Mouse (Mus musculus) liver, postnatal 0 days (tissue): ENCODE measurements around the gene Reln. TPM values are rescaled to one million over a fixed set of nuclear protein-coding genes. Genes with fewer than 3 reads are reported as not detected.

Experiments
- ATAC-seq: fragments of 200-750 bp; cut with Nextera tagmentation; 2 replicates; pipeline ENCODE4 v1.8.0; 2017; ENCODE audit warnings: mild to moderate bottlenecking, moderate library complexity
- DNase-seq: peaks from one replicate; pipeline ENCODE4 v3.0.0-alpha.2; 2016
- H3K27ac ChIP-seq: fragments of 300-500 bp; sonication (generic); 2 replicates; pipeline ENCODE4 v1.5.1; 2014; ENCODE audit warnings: antibody characterized with exemption, moderate library complexity, mild to moderate bottlenecking, low read depth
- H3K27me3 ChIP-seq: fragments of 300-500 bp; sonication (generic); 2 replicates; pipeline ENCODE4 v1.6.1; 2014; ENCODE audit warnings: low read length, control low read depth, mixed read lengths; ENCODE audit not compliant: insufficient read depth
- H3K36me3 ChIP-seq: fragments of 300-500 bp; sonication (generic); replicated peaks from 2 replicates; pipeline ENCODE4 v1.6.1; 2014; ENCODE audit warnings: mild to moderate bottlenecking, control low read depth, low read length, moderate library complexity, mixed read lengths; ENCODE audit not compliant: insufficient read depth
- H3K4me1 ChIP-seq: fragments of 300-500 bp; sonication (generic); 2 replicates; pipeline ENCODE4 v1.6.1; 2014; ENCODE audit warnings: antibody characterized with exemption, mild to moderate bottlenecking, control low read depth; ENCODE audit not compliant: insufficient read depth
- H3K4me2 ChIP-seq: fragments of 300-500 bp; sonication (generic); 2 replicates; pipeline ENCODE4 v1.6.1; 2014; ENCODE audit warnings: low read depth, mild to moderate bottlenecking, low read length, moderate library complexity, mixed read lengths
- H3K4me3 ChIP-seq: fragments of 300-500 bp; sonication (generic); 2 replicates; pipeline ENCODE4 v1.5.1; 2014; ENCODE audit warnings: low read depth, low read length
- H3K9ac ChIP-seq: fragments of 300-500 bp; sonication (generic); replicated peaks from 2 replicates; pipeline ENCODE4 v1.6.1; 2014; ENCODE audit warnings: mild to moderate bottlenecking, moderate library complexity
- H3K9me3 ChIP-seq: fragments of 300-500 bp; sonication (generic); 2 replicates; pipeline ENCODE4 v1.6.1; 2016; ENCODE audit warnings: mild to moderate bottlenecking, control low read depth, low read length, mixed read lengths
- CTCF ChIP-seq: sonication (generic); IDR thresholded peaks from 2 replicates; pipeline ENCODE4 v1.5.1; 2016; ENCODE audit warnings: antibody characterized with exemption, low read depth
- EP300 ChIP-seq: IDR thresholded peaks from 2 replicates; pipeline ENCODE4 v1.6.1; 2016; ENCODE audit warnings: antibody characterized with exemption, low read depth, mild to moderate bottlenecking
- WGBS: fragments of 180-500 bp; shearing (Covaris S2); extraction: QIAGEN DNeasy Blood & Tissue Kit; methylation state at CpG from one replicate; pipeline ENCODE4 v1.1.7; 2014; ENCODE audit not compliant: insufficient replicate concordance; 5-methylcytosine and 5-hydroxymethylcytosine counted together
- polyA plus RNA-seq: library from polyadenylated mRNA; unstranded; fragments of >200 nt; fragmentation: Nextera tagmentation; extraction: Ambion mirVana; gene quantifications from 2 replicates; pipeline ENCODE4 v1.2.1, GENCODE M21; 2015

Gene Reln
- polyA plus RNA-seq, 1 experiment from 2014 or later, result 16.8 TPM

- Histone ChIP-seq H3K9me3 (no peaks in the 10 kb centered on the region), H3K27me3 (peaks cover 4% of the 10 kb centered on the region; the same call in 1 of the 2 replicates), H3K4me3 (no peak overlapping the region), H3K4me2 (0 out of 2 replicates have a peak overlapping the region, but pooled peaks have one; percentile 9), H3K4me1 (no peaks in the 10 kb centered on the region; the same call in 1 of the 2 replicates), H3K9ac (no peak overlapping the region), H3K36me3 (no peaks in the 10 kb centered on the region), H3K27ac (no peak overlapping the region)
- ATAC-seq (no peak), DNase-seq (no peak)
- TF ChIP-seq EP300 (no peak), CTCF (no peak)
- WGBS, result 18% methylated on average over 6 of the region's 6 CpGs
Observed at GRCm38 (mm10) chr5:21866311-21866712, 478.2 kb downstream of the Reln start.

DNA sequence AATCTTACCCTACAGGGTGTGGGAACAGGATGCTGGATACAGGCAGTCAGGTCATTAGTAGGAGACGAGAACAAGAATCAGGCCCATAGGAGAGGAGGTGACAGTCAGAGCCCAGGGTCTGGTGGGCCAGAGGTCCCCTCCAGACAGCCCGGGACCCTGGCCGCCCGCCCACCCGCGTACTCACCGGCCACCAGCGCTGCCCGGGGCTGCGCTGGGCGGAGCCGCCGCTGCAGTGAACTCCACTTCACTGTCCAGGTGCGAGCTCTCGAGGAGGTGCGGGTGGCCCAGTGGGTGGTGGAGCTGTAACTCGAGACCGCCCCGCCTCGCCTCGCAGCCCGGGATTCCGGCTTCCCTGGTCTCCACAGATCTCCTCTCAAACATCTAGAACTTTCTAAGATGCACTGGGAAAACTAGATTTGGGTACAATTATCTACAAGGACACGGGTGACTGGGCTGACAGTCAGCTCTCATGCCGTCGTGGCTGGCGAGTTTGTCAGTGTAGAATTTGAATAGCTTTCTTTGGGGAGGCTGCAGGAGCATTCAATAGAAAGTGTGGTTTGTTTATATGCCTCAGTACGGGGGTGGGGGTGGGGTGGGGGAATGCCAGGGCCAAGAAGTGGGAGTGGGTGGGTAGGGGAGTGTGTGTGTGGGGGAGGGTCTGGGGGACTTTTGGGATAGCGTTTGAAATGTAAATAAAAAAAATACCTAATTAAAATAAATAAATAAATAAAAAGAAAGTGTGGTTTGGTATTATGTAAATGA is 479.0 kb downstream of the Reln start, which contains the start of gene Slc26a5:
Slc26a5 (minus strand) TSS at position 259 of the 762 bp plus-strand sequence.
- no peak within 1 kb of the TSS for H3K27ac ChIP-seq
- DNase-seq, result no peak

DNA sequence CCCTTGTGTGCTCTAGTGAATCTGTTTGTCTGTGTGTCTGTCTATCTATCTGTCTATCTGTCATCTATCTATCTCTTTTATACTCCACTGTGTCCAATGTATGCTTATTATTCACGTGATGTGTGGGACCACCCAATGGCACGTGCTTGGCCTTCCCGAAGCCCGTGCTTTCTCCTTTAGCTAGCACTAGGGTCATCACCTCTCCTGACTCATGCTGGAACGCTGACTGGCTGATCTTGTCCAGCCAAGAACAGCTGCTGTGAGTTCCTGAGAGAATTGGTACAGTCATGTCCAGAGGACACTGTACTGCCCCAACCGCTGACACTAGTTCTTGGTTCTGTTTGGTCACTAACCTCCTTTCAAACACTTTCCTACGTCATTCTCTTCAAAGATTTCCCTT is 485.8 kb downstream of the Reln start:
- 78% methylated on average over 7 of the region's 7 CpGs for WGBS

More for the DNA sequence above, 479.0 kb downstream of the Reln start, which contains the start of gene Slc26a5:
- ATAC-seq, result no peak
- peak within 1 kb of the TSS; percentile 10; the same call in 1 of the 2 replicates for H3K4me3 ChIP-seq
- H3K36me3 ChIP-seq, result no peaks in the 10 kb centered on the region
- peaks cover 4% of the 10 kb centered on the region; the same call in 1 of the 2 replicates for H3K27me3 ChIP-seq
- WGBS, result 3% methylated on average over 29 of the region's 29 CpGs
- H3K9ac ChIP-seq, result no peak within 1 kb of the TSS
- TF ChIP-seq EP300 (no peak), CTCF (no peak)
- H3K4me1 ChIP-seq, result no peaks in the 10 kb centered on the region; the same call in 1 of the 2 replicates
- H3K9me3 ChIP-seq, result no peaks in the 10 kb centered on the region
- peak within 1 kb of the TSS; percentile 47 for H3K4me2 ChIP-seq

GRCm38 (mm10) chr5:21851679-21852340 is 492.7 kb downstream of the Reln start:
- Histone ChIP-seq H3K9ac (no peak overlapping the region), H3K27ac (no peak overlapping the region), H3K4me3 (no peak overlapping the region), H3K4me2 (no peak overlapping the region), H3K4me1 (no peaks in the 10 kb centered on the region), H3K36me3 (no peaks in the 10 kb centered on the region), H3K27me3 (no peaks in the 10 kb centered on the region), H3K9me3 (no peaks in the 10 kb centered on the region)
- TF ChIP-seq EP300 (no peak), CTCF (no peak)
- 45% methylated on average over 10 of the region's 10 CpGs for WGBS
- ATAC-seq, result no peak
- no peak for DNase-seq

More for the DNA sequence above, 485.8 kb downstream of the Reln start:
- no peaks in the 10 kb centered on the region for H3K36me3 ChIP-seq
- no peak overlapping the region for H3K27ac ChIP-seq
- no peak for DNase-seq
- H3K9ac ChIP-seq, result no peak overlapping the region
- no peaks in the 10 kb centered on the region for H3K27me3 ChIP-seq
- no peak for TF ChIP-seq CTCF
- TF ChIP-seq EP300, result no peak
- H3K4me1 ChIP-seq, result no peaks in the 10 kb centered on the region
- H3K4me3 ChIP-seq, result no peak overlapping the region
- ATAC-seq, result no peak
- H3K9me3 ChIP-seq, result no peaks in the 10 kb centered on the region
- no peak overlapping the region for H3K4me2 ChIP-seq

DNA sequence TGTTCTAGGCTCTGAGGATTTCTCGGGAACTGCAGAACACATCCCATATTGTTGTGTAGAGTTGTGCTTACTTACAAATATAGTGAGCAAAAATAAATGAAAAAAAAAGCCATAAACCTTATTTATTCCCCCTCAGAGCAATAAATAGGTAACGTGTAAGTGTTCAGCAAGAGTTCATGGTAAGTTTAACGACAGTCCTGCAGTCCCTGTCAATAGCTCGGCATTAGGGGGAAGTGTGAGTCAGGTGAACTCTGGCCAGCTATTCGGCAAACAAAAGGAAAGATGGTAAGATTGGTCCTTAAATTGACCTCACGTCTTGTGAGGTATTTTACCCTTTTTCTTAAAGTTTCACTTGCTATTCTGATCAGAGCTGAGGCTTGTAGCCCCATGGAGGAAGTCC is 497.1 kb downstream of the Reln start:
- no peaks in the 10 kb centered on the region for H3K9me3 ChIP-seq
- TF ChIP-seq EP300, result no peak
- TF ChIP-seq CTCF, result no peak
- no peaks in the 10 kb centered on the region for H3K4me1 ChIP-seq
- no peak for DNase-seq
- 55% methylated on average over 6 of the region's 6 CpGs for WGBS
- no peak overlapping the region for H3K4me3 ChIP-seq
- no peak overlapping the region for H3K4me2 ChIP-seq
- no peak overlapping the region for H3K27ac ChIP-seq
- H3K36me3 ChIP-seq, result no peaks in the 10 kb centered on the region
- H3K27me3 ChIP-seq, result no peaks in the 10 kb centered on the region
- no peak overlapping the region for H3K9ac ChIP-seq
- no peak for ATAC-seq

- H3K27me3 ChIP-seq, result no peaks in the 10 kb centered on the region
- H3K4me1 ChIP-seq, result no peaks in the 10 kb centered on the region
- TF ChIP-seq EP300 (no peak), CTCF (no peak)
- DNase-seq (no peak), ATAC-seq (no peak)
- H3K9me3 ChIP-seq, result no peaks in the 10 kb centered on the region
- no peak overlapping the region for H3K27ac ChIP-seq
- no peaks in the 10 kb centered on the region for H3K36me3 ChIP-seq
- WGBS, result 55% methylated on average over 20 of the region's 20 CpGs
- no peak overlapping the region for H3K4me2 ChIP-seq
- H3K9ac ChIP-seq, result no peak overlapping the region
- no peak overlapping the region for H3K4me3 ChIP-seq
Observed at GRCm38 (mm10) chr5:21846616-21847290, 497.7 kb downstream of the Reln start.
